Mouse (Mus musculus): ENCODE measurements at regions not wholly inside any gene's neighbourhood (a gene's known extent, or its start where the extent isn't known, plus 50 kb on each side); places are given as distances from the start of the nearest gene placed in this dataset.

DNA sequence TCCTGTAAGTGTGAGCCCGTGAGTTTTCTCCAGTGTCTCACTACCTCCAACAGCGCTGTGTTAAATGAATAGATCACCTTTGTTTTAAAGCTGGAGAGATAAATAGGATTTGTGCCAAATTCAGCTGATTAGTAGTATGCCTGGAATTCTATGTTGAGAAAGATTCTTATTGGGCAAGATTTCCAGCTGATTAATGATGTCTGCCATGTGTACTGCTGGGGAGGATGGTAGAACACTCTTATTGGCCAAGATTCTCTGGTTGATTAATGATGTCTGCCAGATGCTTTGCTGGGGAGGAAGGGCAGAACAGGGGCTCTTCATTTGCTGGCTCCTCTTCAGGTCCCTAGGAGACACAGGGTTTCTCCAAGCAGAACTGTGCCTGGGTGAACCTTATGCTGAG lies 158.9 kb upstream of the Bmper start:
- DNase-seq (ENCODE audit: low spot score in 2 of 2): no peak

DNA sequence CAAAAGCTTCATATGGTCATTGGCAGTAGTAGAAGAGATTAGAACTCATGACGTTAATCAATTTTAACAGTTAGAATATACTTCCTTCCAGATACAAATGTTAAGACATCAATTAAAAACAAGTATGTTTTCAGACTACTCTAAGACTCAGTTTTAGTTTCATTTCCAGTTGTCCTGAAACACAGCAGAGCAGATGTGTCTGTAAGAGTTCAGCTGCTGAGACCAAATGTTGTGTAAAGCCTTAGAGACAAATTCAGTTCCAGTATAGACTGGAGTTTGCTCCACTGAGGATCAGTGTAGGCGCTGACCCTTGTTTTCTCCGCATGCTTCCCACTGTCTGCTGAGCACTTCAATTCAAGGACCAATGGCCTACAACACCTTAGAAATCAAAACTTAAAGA lies 158.1 kb upstream of the Bmper start:
- DNase-seq (ENCODE audit: low spot score in 2 of 2): no peak

DNA sequence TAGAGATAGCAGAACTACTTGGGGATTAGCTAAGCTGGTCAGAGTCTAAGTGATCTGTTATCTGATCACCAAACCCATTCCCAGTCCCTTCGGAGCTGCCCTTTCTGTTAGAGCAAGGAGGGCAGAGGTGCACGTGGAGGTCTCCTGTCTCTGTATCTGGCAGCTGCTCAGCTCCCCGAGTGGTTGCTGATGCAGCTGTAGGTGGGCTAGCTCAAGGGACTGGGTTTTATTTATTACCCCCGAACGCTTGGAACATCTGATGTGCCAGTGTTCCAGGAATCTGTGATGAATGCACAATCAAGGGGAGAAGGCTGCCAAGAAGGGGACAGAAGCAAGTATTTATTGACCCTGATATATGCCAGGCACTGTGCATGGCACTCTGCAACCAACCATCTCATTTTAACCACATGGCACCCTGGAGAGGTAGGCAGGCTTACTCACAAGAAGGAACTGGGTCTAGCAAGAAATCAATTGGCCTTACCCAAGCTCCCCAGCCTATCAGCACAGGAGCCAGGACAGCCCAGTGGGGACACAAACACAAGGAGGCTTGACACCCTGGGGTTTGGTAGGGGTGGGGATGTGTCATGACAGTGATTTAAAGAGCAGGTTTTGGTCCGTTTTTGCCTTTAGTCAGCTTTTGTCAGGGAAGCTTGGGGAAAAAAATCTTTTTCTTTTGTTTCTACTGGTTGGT lies 154.6 kb upstream of the Bmper start:
- no peak for DNase-seq (ENCODE audit: low spot score in 2 of 2)

DNA sequence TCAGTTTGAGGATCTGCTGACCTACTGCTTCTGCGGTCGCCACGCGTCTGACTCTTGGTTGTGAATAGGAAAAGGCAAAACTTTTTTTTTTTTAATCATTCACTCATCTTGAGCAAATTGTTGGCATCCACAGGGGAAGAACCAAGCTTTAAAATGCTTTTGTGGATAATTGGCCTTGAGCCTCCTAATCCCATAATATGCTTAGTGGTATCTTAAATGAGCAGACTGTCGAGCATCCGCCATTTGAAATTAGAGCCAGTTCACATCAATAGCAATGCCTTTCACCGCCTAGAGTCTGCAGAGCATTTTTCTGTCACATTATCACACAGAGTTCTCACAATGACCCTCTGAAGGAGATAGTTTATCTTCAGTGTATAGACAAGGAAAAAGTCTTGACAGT lies 153.7 kb upstream of the Bmper start:
- no peak for DNase-seq (ENCODE audit: low spot score in 2 of 2)

DNA sequence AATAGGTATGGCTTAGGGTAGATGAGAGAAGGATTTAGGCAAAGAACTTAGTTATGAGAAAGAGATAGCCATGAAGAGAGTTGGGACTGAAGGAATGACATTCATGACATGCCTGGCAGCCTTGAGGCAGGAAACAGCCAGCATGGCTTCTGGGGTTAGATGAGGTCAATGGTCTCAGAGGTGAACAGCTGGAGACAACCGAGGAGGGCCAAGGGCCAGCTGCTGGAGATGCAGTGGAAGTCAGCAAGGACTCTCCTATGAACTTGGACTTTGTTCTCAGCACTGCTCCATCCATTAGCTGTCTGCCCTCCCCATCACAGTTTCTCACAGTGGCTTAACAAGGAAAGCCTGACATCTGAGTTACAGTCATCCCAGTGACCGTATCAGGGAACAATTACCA lies 151.9 kb upstream of the Bmper start:
- DNase-seq (ENCODE audit: low spot score in 2 of 2): no peak

DNA sequence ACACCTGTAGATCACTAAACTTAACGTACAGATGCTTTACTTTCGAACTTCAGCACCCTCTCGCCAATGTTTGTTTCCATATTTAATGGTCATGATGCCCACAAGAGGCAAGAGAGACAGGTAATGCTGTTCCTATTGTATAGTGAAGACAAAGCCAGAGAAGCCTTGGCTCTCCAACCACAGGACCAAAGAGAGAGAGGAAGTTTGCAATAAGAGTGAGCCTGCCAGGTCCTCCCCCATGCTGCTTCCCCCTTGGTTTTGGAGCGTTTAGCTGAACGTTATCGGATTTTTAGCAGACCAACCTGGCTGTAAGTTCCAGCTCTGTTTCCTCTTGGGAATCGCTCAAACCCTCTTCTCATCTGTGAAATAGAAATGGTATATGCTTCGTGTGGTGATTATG lies 150.1 kb upstream of the Bmper start:
- no peak for DNase-seq (ENCODE audit: low spot score in 2 of 2)

DNA sequence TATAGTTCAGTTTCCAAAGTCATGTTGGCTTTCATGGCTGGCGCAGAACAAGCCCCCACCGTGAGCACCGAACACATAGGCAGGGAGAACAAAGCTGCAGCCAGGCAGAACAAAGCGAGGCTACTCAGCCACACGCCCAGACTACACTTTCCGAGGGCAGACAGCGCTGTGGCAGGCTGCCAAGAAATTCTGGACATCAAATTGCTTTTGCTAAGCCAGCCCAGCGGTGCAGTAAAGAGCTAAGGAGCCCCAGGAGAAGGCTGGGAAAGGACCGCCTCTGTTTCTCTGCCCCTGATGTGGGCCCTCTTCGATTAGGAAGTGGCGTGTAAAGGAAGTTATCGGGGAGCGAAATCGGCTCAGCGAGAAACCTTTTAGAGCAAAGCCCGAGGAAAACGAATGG lies 139.3 kb upstream of the Bmper start:
- peak; percentile 14 to 19 for DNase-seq (ENCODE audit: low spot score in 2 of 2)

DNA sequence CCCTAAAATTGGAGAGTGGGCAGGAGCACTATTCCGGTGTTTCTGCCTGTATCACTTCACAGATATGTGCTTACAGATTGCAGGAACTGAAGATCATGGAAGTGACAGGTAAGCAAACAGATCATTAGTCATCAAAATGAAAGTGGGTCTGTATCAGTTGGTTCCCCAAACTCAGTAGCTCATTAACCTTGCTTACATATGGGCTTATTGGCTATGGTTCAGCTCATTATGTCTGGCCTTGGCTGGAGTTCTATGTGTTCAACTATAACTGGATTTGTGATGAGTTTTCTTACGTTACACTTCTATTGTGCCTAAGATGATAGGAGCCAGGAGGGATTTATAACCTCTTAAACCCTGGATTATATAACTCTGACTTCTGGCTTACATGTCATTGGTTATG lies 133.5 kb upstream of the Bmper start:
- DNase-seq (ENCODE audit: low spot score in 2 of 2): no peak

DNA sequence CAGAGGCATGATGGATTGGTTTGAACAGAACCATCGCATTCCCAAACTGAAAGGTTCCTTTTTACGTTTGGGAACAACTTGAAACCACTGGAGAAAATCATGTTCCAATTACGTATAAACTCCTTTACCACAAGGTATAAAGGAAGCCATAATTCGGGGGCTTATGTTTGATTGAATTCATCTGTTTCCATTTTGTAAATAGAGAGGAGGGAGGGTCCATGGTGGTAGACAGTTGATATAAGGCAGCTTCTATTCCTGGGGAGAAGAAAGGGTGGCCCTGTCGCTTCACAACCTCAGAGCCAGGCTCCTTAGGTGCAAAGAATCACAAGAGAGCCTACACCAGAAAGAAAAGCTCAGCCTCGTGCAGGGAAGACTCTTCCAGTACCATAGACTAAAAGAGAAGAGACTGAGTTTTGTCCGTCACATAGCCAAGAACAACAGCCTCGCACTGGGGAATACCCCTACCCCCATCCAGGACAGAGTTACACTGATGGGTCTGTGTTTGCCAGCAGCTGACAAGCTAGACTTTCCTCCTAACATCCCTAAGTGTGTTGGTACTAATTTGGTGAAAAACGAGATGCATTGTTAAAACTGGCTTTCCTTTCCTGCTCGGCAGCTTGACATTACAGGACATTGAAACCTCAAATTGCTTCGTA lies 125.6 kb upstream of the Bmper start:
- DNase-seq (ENCODE audit: low spot score in 2 of 2): no peak

DNA sequence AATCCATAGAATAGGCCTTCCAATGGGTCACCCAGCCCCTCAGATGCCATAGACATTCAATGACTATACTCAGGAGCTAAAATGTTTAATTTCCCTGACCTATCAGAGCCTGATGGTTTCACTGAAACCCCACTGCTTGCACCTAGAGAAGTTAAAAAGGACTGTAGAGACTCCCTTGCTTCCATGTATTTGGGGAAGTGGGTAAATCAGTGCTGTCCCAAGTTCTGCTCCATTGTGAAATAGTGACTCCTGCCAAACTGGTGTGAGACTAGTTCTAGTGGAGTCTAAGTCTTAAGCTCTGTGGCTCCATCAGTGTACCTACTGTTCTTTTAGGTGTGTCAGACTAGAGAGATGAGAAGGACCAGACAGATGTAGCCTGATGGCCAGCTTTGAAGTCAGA lies 121.3 kb upstream of the Bmper start:
- no peak for DNase-seq (ENCODE audit: low spot score in 2 of 2)

DNA sequence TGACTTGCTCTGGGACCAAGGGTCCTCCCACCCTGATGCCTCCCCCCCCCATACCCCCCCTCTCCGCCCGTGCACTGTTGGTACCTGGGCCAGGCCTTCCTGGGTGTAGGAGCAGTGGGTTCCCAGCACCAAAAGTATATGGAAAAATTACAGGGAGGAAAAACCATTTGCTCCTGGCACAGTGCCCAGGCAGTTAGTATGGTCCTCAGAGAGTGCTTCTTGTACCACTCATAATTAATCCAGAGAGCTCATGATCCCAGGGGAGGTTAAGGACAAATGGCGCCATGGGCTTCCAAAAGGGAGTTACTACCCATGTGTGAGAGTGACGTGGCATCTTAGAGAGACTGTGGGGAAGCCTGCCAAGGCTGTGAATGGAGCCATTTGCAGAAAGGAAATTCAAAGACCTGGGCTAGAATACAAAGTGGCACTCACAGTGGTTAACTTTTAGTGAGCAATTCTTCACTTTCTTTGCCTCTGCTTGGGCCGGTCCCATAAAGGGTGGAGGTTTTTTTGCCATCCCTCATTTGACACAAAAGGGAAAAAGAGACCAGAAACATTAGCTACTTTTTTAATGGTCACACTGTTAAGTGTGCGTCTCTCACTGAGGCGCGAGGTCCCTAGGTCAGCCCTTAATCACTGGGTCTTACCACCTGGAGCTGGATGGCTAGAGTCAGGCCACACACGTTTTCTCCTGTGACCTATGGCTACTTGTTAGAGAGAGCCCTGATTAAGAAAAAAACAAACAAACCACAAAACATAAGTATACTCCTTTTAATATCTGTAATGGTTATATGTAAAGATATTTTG lies 120.7 kb upstream of the Bmper start:
- peak; percentile 5 to 11 for DNase-seq (ENCODE audit: low spot score in 2 of 2)

DNA sequence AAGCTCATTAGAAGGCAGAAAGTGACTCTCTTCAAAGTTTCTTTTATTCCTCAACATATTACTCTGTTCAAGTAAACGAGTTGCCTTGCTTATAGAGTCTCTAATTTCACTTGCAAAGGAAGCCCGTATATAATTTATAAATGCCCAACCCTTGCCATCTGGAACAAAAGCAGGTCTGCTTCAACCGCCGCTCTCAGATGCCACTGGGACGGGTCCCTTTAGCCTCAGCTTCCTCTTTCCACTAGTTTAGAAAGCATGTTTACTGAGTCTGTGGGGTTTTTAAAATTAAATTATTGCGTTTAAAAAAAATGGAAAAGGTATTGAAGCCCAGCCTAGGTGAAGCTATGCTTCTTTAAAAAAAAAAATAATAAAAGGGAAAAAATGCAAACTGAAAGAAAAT lies 111.4 kb upstream of the Bmper start:
- DNase-seq (ENCODE audit: low spot score in 2 of 2): no peak

DNA sequence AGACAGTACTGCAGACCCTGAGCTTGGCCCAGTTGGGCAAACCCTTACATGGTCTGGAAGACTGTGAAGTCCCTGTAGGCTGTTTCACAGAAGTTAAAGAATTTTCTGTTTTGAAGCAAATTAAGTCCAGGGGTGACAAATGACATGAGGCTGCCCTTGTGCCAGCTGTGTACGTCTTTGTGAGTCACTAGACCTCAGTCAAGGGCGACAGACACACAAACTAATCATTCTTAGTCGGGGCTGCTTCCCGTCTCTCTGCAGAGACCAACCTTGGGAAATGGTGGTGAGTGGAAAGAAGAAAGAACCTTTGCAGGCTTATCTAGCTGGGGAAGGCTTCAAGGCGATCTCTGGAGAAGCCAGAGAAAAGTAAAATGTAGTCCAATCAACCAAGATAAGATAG lies 107.8 kb upstream of the Bmper start:
- no peak for DNase-seq (ENCODE audit: low spot score in 2 of 2)

DNA sequence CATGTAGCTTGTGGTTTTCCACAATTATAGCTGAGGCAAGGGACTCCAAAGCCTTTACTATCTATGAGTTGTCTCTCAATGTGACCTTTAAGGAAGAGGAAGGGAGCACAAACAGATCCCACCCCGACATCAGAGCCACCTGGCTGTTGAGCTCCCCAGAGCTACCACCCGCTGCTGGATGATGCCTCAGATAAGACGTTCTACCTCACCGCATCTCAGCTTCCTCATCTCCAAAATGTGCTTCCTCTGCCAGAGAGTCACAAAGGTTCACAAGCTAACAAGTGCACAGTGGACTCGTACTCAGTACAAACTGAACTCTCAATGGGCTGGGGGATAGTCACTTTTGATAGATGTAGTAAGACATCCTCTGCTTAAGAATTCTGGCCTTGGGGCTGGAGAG lies 107.3 kb upstream of the Bmper start:
- no peak for DNase-seq (ENCODE audit: low spot score in 2 of 2)

DNA sequence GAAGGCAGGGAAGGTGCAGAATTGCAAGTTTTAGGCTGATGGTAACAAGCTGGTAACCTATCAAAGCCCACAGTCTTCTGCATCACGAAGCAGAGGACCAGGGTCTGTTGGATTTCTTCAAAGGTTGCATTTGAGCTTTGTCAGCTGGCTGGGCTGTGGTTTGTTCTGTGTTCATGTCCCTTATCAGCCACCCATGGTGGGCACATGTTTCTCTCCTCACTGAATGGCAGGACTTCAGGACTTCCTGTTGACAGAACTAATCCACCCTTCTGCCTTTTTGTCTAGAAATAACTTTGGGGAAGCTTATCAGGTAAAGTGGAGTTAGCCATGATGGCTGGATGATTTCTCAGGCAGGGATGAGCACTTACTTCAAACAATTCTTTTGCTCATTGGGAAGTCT lies 106.6 kb upstream of the Bmper start:
- no peak for DNase-seq (ENCODE audit: low spot score in 2 of 2)

DNA sequence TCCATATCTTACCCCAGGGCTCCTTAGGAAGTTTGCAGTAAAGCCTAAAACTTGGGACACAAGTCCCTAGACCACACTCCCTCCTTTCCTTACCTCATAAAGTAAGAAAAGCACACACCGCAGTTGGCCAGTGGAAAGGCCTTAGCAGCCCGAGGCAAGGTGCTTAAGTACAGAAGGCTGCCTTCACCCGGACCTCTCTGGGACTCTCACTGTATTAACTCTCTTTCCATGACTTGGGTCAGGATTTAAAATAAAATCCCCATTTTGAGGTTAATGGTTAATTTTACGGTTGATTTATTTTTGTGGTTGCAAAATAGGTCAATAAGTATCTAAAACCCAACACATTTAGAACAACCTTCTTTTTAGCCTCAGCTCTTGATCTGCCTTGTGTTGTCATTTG lies 103.1 kb upstream of the Bmper start:
- no peak for DNase-seq (ENCODE audit: low spot score in 2 of 2)

DNA sequence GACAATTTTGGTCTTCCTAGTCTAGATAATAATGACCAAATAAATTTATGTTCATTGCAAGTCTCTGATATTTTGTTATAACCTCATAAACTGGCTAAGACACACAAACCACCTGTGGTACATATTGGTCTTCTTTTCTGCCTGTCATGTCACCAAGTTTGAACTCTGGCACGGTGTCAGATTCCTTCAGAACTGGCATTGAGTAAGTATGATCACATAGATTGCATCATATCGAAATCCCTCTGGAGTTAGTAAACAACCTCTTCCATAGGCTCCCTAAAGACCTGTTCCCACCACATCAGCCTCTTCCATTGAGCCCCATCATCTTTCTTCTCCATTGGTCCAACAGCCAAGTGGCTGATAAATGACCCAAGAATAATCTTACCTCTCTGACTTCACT lies 102.1 kb upstream of the Bmper start:
- DNase-seq (ENCODE audit: low spot score in 2 of 2): no peak

DNA sequence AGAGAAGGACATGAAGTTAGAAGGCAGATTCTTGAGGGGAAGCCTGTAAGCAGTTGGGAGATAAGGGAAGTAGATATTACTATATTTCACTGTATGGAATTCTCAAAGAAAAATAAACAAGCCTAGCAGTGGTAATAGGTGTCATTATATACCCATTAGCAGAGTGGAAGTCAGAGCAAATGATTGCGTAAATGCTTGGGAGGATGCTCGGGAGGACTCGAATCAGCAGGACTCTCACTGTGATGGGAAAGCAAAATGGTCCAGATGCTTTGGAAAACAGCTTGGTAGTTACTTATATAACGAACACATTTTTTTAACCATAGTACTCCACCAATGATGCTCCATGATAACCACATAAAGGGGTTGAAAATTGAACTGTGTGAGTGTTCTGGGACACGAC lies 100.4 kb upstream of the Bmper start:
- no peak for DNase-seq (ENCODE audit: low spot score in 2 of 2)

DNA sequence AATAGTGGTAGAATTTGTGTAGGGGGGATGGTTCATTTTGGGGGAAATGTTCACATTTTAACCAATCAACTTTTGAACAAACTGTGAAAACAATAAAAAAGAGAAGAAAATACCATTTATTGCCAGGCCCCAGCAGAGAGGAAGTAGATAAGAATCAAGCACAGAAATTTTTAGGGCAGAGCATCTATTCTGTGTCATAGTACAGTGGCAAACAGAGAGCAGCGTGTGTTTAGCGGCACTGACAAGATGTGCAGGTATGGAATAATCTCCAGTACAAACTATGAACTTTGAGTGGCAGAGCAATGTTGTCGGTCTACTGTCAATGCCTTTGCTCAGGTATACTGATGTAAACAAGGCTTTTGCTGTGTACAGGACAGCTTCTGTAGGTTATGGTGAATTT lies 99.4 kb upstream of the Bmper start:
- no peak for DNase-seq (ENCODE audit: low spot score in 2 of 2)

DNA sequence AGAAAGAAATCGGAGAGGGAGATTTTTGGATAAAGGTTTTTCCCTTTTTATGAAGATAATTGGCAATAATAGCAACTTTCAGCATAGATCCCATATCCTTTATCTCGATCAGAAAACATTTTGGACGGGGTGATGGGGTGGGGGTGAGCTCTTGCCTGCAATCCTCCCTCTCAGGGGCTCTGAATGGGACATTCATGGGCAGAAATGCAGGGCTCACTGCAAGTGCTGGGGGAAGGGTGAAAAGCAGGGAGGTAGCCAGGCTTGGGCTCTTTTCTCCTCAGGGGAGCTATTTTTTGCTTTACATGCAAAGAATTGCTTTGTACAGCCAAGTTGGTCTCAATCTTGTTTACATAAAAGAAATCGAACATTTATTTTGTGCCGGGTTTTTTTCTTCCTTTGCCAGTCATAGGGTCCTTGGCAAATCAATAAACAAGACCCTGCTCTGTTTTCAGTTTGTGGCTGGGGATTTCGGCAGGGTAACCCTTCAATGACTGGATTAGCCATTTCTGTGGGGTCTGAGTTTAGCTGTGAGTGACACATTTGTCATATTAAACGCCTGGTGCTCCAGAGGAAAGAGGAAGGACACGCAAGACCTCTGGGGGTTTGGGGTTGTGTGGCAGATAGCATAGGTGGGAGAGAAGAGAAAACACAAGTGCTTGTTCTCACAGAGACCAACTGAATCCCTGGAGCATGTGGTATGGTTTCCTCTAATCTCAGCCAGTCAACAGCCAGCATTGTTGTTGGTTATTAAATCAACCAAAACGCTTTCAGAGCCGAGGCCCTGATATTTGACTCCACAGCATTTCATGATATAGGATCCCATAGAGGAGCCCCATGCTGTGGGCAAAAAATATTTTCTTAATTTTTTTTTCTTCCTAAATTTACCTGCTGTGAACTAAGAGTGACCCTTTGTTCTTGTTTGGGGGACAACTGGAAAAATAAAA lies 96.8 kb upstream of the Bmper start:
- no peak for DNase-seq (ENCODE audit: low spot score in 2 of 2)

DNA sequence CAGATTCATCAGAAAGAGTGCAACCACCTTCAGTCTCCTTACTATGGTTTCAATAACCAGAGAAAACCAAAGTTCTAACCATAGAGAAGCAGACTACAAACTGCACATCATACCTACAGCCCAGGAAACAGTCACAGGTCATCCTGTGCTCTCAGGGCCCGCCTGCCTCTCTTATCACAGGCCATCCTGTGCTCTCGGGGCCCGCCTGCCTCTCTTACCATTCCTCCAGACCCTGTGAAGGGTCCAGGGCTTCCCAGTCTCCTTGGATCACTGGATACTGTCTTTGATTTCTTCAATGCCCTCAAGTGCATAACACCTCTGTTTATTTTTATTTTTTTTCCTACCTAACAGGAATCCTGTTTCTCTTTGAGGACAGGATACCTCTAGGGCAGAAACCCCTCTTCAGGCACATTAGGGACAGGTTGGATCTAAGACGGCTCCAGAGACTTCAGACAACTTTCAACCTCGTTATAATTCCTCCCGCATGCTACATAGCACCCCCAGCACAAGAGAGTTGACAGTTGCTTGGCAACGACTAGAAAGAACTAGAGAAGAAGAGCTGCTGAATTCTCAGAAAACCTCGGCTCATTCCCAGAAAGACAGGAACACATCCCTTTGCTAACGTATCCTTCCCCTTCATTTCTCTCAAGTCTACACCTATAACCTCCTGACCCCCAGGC lies 95.4 kb upstream of the Bmper start:
- DNase-seq (ENCODE audit: low spot score in 2 of 2): peak in 1 of 2 experiments; percentile 11

DNA sequence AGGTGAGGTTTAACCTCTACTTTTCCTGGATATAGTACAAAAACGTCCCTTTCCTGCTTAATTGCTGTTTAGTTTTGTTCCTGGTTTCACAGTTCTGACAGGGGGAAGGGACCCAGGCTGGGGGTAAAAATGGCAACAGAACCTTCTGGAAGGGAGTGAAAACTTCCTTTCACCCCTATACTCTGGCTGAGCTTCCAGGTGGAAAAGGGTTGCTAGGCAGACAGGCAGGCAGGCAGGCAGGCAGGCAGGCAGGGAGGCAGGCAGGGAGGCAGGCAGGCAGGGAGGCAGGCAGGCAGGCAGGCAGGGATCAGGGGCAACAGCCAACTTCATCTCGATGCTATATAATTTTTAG lies 94.9 kb upstream of the Bmper start:
- DNase-seq (ENCODE audit: low spot score in 2 of 2): no peak
